Mouse (Mus musculus): ENCODE measurements around the gene Fam213b.

DNA sequence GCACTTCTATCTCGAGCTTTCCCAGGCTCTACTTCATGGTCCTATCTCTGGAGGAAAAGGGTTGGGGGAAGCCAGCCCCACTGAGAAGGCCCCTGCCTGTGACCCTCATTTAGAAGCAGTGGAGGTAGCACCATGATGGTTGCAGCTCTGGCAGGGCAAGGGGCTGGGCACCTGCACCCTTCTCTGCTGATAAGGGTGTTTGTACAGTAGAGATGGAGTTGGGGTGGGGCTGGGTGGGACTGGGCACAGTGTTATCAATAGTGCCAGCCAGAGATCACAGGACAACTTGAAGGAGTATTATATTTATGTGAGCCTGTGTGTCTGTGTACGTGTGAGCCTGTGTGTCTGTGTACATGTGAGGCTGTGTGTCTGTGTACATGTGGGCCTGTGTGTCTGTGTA is 12.7 kb upstream of the Fam213b start:
- TF ChIP-seq EP300 (IDR thresholded peaks at IDR 0.05; ENCODE audit: insufficient read depth, low read depth, low read length) (no peak), CTCF (IDR thresholded peaks at IDR 0.05; ENCODE audit: low read depth, low read length) (no peak)

Measured in ES-Bruce4 (cell line).